Mouse (Mus musculus) CD8-positive naive resting alpha-beta T cell, adult 2 months (primary cell): ENCODE measurements around the gene Dop1a.

Experiments used
- DNase-seq, 2 experiments: peaks; one replicate each; pipeline ENCODE4 v3.0.0; 2022; ENCODE audit warnings: low read depth in 2 of 2, low spot score in 2 of 2

Gene Dop1a

GRCm38 (mm10) chr9:86466990-86467870 is at the start of gene Dop1a:
Dop1a (plus strand) TSS chr9:86467154.
- DNase-seq = peak; percentile 88

GRCm38 (mm10) chr9:86417971-86418370 is 49.0 kb upstream of the Dop1a start:
- DNase-seq = no peak

GRCm38 (mm10) chr9:86419366-86419765 is 47.6 kb upstream of the Dop1a start:
- no peak for DNase-seq

GRCm38 (mm10) chr9:86423331-86423730 is 43.6 kb upstream of the Dop1a start:
- DNase-seq = no peak

- no peak for DNase-seq
Observed at GRCm38 (mm10) chr9:86435510-86435909, 31.4 kb upstream of the Dop1a start.

- no peak for DNase-seq
Observed at GRCm38 (mm10) chr9:86436608-86437007, 30.3 kb upstream of the Dop1a start.

GRCm38 (mm10) chr9:86438337-86439009 is 28.5 kb upstream of the Dop1a start:
- no peak for DNase-seq

GRCm38 (mm10) chr9:86442248-86442647 is 24.7 kb upstream of the Dop1a start:
- no peak for DNase-seq

GRCm38 (mm10) chr9:86446847-86447246 is 20.1 kb upstream of the Dop1a start:
- no peak for DNase-seq

- DNase-seq = no peak
Observed at GRCm38 (mm10) chr9:86447431-86447830, 19.5 kb upstream of the Dop1a start.

GRCm38 (mm10) chr9:86449581-86449980 is 17.4 kb upstream of the Dop1a start:
- peak; percentile 51 to 65 for DNase-seq

- DNase-seq = no peak
Observed at GRCm38 (mm10) chr9:86451094-86451493, 15.9 kb upstream of the Dop1a start.

- DNase-seq = peak; percentile 26 to 43
Observed at GRCm38 (mm10) chr9:86451617-86452016, 15.3 kb upstream of the Dop1a start.

GRCm38 (mm10) chr9:86453626-86454025 is 13.3 kb upstream of the Dop1a start:
- DNase-seq = no peak

GRCm38 (mm10) chr9:86464151-86465105 is 2.5 kb upstream of the Dop1a start, which contains the start of gene Ube2cbp:
Ube2cbp (minus strand) TSS chr9:86464950.
- peak; percentile 80 to 82 for DNase-seq

GRCm38 (mm10) chr9:86475956-86476355 is 9.0 kb downstream of the Dop1a start:
- no peak for DNase-seq

- DNase-seq = no peak
Observed at GRCm38 (mm10) chr9:86476763-86477162, 9.8 kb downstream of the Dop1a start.

GRCm38 (mm10) chr9:86478414-86479093 is 11.6 kb downstream of the Dop1a start:
- DNase-seq = no peak

GRCm38 (mm10) chr9:86482236-86482635 is 15.3 kb downstream of the Dop1a start:
- no peak for DNase-seq

- DNase-seq = no peak
Observed at GRCm38 (mm10) chr9:86491740-86492139, 24.8 kb downstream of the Dop1a start.

GRCm38 (mm10) chr9:86496261-86496660 is 29.3 kb downstream of the Dop1a start:
- DNase-seq = no peak
